Mouse (Mus musculus) CD4-positive, CD25-positive, alpha-beta regulatory T cell, adult 2 months (primary cell): ENCODE results near the gene Xiap.

Experiments
- DNase-seq: peaks from one replicate; pipeline ENCODE4 v3.0.0-alpha.2; 2012; ENCODE audit warnings: low read depth, low spot score

The Xiap gene

DNA sequence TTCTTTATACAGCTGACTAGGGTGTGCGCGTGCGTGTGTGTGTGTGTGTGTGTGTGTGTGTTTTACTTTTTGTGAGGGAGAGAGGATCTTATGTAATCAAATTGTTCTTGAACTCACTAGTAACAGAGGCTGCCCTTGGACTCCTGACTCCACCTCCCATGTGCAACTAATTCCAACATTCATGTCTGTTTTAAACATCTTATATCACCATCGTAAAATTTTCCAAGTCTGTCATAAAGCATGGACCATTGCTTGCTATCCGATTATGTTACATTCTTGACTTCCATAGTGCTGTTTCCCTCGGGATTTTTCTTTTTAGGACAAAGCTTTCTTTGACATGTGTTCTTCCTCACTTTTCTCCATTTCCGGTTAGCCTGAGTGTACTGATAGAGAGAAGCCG lies 28.3 kb downstream of the Xiap start:
- DNase-seq: no peak

DNA sequence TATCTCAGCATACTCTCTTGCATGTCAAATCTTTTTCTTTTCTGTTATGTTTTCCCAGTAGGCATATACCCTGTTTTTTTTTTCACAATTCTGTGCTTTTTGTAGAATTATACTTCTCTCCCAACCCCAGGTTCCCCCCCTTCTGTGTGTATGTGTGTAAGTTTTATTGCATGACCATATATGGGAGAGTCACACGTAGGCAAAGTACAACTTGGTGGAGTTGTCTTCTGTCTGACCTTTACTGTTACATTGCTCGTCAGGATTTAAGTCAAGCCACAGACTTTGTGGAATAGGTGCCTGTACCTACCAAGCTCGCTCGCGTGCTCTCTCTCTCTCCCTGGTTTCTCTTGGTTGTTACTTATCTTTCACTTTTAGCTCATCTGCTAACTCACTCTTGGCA lies 28.7 kb downstream of the Xiap start:
- no peak for DNase-seq

DNA sequence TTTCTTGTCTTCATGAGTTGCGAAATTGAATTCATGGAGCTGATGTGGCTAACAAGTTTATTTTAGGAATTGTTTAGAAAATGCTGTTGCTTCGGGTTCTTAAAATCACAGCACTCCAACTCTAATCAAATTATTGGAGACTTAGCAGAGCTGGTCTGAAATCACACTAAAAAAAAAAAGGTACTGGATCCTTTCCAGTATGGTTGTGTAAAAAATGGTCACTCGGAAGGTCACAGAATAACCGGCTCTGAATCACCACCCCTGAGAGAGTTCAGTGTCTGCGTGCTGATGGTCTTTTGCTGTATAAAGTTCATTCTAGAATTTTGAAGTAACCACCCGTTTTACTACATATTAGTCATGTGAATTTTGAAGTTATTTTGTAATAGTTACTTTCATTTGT lies 47.7 kb downstream of the Xiap start:
- DNase-seq: no peak

DNA sequence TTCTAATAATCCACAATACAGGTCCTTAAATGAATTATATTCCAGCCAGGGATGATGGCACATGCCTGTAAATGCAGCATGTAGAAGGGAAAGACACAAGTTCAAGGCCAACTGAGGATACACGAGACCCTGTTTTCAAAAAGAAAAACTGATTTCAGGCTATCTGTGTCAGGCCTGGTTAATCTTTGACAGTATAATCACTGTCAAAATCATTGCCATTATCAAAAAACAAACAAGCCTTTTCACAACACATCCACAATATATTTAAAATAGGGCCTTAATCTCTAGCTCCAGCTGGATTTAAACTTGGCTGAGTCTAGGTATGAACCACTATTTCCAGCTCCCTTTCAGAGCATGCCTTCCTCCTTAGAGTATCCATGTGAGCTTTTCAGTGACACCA lies 51.1 kb downstream of the Xiap start:
- no peak for DNase-seq

DNA sequence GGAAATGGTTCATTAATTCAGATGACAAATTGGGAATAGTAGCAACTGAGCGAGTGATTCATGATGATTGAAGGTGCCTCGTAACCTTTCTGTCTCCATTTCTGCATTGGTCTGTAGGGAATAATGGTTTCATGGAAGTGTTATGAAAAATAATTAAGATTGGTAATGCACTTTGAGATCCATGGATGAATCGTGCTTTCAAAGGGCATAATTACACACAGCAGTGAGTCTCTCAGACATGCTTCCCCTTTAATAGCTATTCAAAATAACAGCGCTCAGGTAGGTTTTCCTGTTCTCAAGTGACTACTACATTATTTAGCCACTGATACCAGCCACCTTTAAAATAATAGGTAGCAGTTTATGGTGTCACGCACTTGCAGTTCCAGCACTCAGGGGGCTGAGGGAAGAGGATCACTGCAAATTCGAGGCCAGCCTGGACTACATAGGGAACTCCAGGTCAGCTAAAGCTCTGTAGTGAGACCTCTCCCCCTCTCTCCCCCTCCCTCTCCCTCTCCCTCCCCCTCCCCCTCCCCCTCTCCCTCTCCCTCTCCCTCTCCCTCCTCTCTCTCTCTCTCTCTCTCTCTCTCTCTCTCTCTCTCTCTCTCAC lies 60.1 kb downstream of the Xiap start:
- no peak for DNase-seq

GRCm38 (mm10) chrX:42124963-42125697 lies 65.7 kb downstream of the Xiap start:
- no peak for DNase-seq

GRCm38 (mm10) chrX:42139882-42140281 lies 80.4 kb downstream of the Xiap start:
- no peak for DNase-seq

- DNase-seq: no peak
Observed at GRCm38 (mm10) chrX:42142620-42143019, 83.1 kb downstream of the Xiap start.

- no peak for DNase-seq
Observed at GRCm38 (mm10) chrX:42143991-42144390, 84.5 kb downstream of the Xiap start.

GRCm38 (mm10) chrX:42148016-42148451 lies 88.6 kb downstream of the Xiap start:
- peak; percentile 44 for DNase-seq

DNA sequence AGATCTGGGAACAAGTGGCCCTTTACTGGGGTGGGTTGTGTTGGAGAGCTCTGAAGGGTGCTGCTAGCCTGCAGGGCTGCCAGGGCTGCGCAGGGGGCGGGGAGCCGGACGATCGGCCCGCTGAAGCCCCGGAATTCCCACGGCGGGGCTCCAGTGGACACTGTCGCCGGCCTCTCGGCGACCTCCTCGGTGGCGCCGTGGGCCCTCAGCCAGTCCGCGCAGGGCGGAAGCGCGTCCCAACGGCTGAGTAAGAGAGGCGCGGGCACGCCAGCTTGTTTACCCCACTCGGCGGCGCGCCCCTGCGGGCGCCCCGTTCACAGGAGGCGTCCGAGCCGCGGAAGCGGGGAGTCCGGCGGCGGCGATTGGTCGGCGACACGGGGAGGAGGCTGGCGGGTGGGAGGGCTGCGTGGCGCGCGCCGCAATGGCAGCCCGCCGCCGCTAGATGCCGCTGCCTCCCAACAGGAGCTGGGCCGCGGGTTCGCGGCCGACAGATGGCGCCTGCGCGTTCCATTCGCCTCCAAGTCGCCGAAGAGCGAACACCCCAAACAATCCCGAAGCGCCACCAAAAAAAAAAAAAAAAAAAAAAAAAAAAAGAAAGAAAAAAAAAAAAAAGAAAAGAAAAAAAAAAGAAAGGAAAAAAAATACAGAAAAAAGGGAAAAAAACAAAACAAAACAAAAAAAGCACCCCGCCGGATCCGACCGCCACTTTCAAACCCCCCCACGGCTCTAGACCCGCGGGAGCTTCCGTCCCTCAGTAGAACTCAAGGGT lies 89.5 kb downstream of the Xiap start, which contains the start of gene Stag2:
TSS of gene Stag2 (plus strand) at position 530 of the 769 bp plus-strand sequence.
- DNase-seq: peak; percentile 93

DNA sequence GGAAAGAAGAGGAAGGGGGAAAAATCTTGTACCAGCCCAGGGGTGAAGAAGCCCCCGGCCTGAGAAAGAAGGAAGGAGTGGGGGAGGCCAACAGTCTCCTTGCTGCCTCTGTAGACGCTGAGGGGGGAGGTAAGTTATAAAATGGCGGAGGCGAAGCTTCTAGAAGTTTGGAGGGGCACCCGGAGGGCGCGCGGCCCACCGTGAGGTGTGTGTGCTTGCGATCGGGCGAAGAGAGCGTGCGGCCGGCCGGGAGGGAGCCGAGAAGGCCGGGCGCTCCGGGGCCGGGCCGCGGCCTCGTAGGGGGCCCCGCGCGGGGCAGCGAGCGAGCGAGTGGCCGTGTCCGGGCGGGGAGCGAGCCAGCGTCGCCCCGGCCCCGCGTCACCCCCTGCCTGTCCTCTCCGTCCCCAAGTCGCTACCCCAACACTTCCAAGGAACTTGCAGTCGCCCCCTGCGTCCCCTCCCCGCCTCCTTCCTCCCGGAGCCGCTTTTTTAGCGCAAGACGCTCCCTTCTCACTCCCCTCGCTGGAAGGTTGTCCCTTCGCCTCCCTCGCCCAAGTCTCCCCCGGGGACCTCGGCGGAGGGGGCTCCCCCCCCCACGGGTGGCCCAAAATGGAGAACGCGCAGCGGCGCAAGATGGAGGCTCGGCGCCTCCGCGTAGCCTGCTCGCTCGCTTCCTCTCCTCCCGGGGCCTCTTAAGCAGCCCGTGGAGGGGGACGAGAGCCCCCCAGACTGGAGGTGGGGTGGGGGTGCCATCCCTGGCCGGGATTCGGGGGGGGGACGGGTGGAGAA lies 90.3 kb downstream of the Xiap start:
- peak; percentile 77 for DNase-seq

GRCm38 (mm10) chrX:42150346-42151023 lies 91.0 kb downstream of the Xiap start:
- DNase-seq: peak; percentile 86

GRCm38 (mm10) chrX:42151024-42151754 lies 91.7 kb downstream of the Xiap start:
- no peak for DNase-seq

GRCm38 (mm10) chrX:42151903-42152369 lies 92.5 kb downstream of the Xiap start:
- DNase-seq: peak; percentile 85

- DNase-seq: peak; percentile 10
Observed at GRCm38 (mm10) chrX:42153056-42153455, 93.6 kb downstream of the Xiap start.
